Mouse (Mus musculus) hindbrain, postnatal 0 days (tissue): Measurements from ENCODE around the gene Rgs19. TPM values are rescaled to one million over a fixed set of nuclear protein-coding genes. Genes with fewer than 3 reads are reported as not detected.
A peak's percentile ranks its signal among the peaks of the same experiment; 100 is the strongest.

Experiments
- ATAC-seq: fragments of 200-750 bp; cut with Nextera tagmentation; 2 replicates; pipeline ENCODE4 v1.8.0; 2017; ENCODE audit warnings: mild to moderate bottlenecking, moderate TSS enrichment, moderate library complexity
- DNase-seq: peaks from one replicate; pipeline ENCODE4 v3.0.0-alpha.2; 2015; ENCODE audit warnings: low spot score
- H3K27ac ChIP-seq: fragments of 300-500 bp; sonication (generic); 2 replicates; pipeline ENCODE4 v1.5.1; 2014; ENCODE audit warnings: mild to moderate bottlenecking
- H3K27me3 ChIP-seq: fragments of 300-500 bp; sonication (generic); 2 replicates; pipeline ENCODE4 v1.6.1; 2014; ENCODE audit warnings: low read length, mixed read lengths; ENCODE audit not compliant: insufficient read depth
- H3K36me3 ChIP-seq: fragments of 300-500 bp; sonication (generic); 2 replicates; pipeline ENCODE4 v1.6.1; 2014; ENCODE audit warnings: low read length, mixed read lengths; ENCODE audit not compliant: insufficient read depth
- H3K4me1 ChIP-seq: fragments of 300-500 bp; sonication (generic); 2 replicates; pipeline ENCODE4 v1.6.1; 2014; ENCODE audit warnings: antibody characterized with exemption, low read length, mixed read lengths; ENCODE audit not compliant: insufficient read depth
- H3K4me2 ChIP-seq: fragments of 300-500 bp; sonication (generic); 2 replicates; pipeline ENCODE4 v1.6.1; 2014; ENCODE audit warnings: low read depth, mild to moderate bottlenecking, low read length, moderate library complexity, mixed read lengths
- H3K4me3 ChIP-seq: fragments of 300-500 bp; sonication (generic); 2 replicates; pipeline ENCODE4 v1.5.1; 2014; ENCODE audit warnings: low read length
- H3K9ac ChIP-seq: fragments of 300-500 bp; sonication (generic); replicated peaks from 2 replicates; pipeline ENCODE4 v1.6.1; 2014; ENCODE audit warnings: mild to moderate bottlenecking, low read length, moderate library complexity, mixed read lengths
- H3K9me3 ChIP-seq: fragments of 300-500 bp; sonication (generic); 2 replicates; pipeline ENCODE4 v1.6.1; 2016; ENCODE audit warnings: low read length, mixed read lengths
- CTCF ChIP-seq: IDR thresholded peaks from 2 replicates; pipeline ENCODE4 v1.5.1; 2016; ENCODE audit warnings: antibody characterized with exemption, control low read depth, low read depth
- WGBS: fragments of 180-500 bp; shearing (Covaris S2); extraction: QIAGEN DNeasy Blood & Tissue Kit; methylation state at CpG from one replicate; pipeline ENCODE4 v1.1.7; 2014; 5-methylcytosine and 5-hydroxymethylcytosine counted together
- polyA plus RNA-seq: library from polyadenylated mRNA; unstranded; fragments of >200 nt; fragmentation: Nextera tagmentation; extraction: Ambion mirVana; gene quantifications from 2 replicates; pipeline ENCODE4 v1.2.1, GENCODE M21; 2015
- total RNA-seq: library from RNA; depleted of rRNA; stranded (reverse); fragments of >200 nt; gene quantifications from 2 replicates; pipeline ENCODE4 v1.2.3, GENCODE M21; 2014

Gene Rgs19
- total and polyA plus RNA-seq, 2 experiments from 2014 or later, result 56.8 to 57.9 TPM

GRCm38 (mm10) chr2:181685686-181686085, 8.1 kb downstream of the Rgs19 start:
- no peak overlapping the region for H3K4me3 ChIP-seq
- no peaks in the 10 kb centered on the region for H3K4me1 ChIP-seq
- H3K9me3 ChIP-seq, result no peaks in the 10 kb centered on the region
- no peak for TF ChIP-seq CTCF
- H3K27me3 ChIP-seq, result no peaks in the 10 kb centered on the region
- no peak overlapping the region for H3K4me2 ChIP-seq
- no peak overlapping the region for H3K27ac ChIP-seq
- DNase-seq, result no peak
- H3K36me3 ChIP-seq, result peaks cover 39% of the 10 kb centered on the region
- no peak overlapping the region for H3K9ac ChIP-seq
- no peak for ATAC-seq
- WGBS, result 97% methylated on average over 4 of the region's 4 CpGs

DNA sequence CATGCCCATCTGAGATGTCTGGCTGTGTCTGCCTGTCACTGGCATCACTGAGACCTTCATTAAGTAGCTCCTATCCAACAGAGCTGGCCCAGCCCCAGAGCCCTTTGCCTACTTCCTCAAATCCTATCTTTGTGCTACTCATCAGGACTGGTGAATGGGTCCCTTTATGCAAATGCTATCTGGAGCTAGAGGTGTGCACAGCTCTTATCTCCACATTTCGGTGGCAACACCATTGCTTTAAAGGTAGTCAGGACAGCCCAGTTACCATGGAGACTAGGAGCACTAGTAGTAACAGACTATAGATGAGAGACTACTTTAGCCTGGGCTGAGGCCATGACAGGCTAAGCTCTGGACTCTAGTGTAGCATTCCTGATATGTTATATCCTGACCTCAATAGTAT, 9.1 kb downstream of the Rgs19 start:
- Histone ChIP-seq H3K4me1 (no peaks in the 10 kb centered on the region), H3K9me3 (no peaks in the 10 kb centered on the region), H3K9ac (no peak overlapping the region), H3K4me2 (no peak overlapping the region), H3K4me3 (no peak overlapping the region), H3K27ac (no peak overlapping the region), H3K27me3 (no peaks in the 10 kb centered on the region), H3K36me3 (peaks cover 38% of the 10 kb centered on the region)
- DNase-seq (no peak), ATAC-seq (no peak)
- TF ChIP-seq CTCF, result no peak
- WGBS, result 74% methylated on average over 1 of the region's 1 CpGs

DNA sequence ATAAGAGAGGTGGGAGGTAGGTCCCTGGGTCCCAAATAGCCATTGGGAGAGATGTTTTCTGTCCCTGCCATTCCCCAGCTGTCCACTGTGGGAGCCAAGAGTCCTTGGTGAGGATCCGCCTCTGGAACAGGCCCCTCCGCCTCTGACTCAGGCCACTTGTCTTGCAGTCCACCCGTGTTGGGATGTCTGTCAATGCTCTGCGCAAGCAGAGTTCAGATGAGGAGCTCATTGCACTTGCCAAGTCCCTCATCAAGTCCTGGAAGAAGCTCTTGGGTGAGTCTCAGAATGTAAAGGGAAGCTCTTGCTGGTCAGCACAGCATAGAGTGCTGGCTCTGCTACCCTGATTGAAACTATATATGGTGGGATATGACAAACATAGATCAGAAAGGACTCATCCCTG, 10.4 kb downstream of the Rgs19 start:
- H3K4me3 ChIP-seq, result no peak overlapping the region
- H3K9ac ChIP-seq, result no peak overlapping the region
- H3K9me3 ChIP-seq, result no peaks in the 10 kb centered on the region
- peaks cover 27% of the 10 kb centered on the region for H3K36me3 ChIP-seq
- no peak for ATAC-seq
- WGBS, result 66% methylated on average over 4 of the region's 4 CpGs
- TF ChIP-seq CTCF, result peak; percentile 39
- no peaks in the 10 kb centered on the region for H3K27me3 ChIP-seq
- DNase-seq, result no peak
- no peak overlapping the region for H3K27ac ChIP-seq
- H3K4me2 ChIP-seq, result no peak overlapping the region
- no peaks in the 10 kb centered on the region for H3K4me1 ChIP-seq

DNA sequence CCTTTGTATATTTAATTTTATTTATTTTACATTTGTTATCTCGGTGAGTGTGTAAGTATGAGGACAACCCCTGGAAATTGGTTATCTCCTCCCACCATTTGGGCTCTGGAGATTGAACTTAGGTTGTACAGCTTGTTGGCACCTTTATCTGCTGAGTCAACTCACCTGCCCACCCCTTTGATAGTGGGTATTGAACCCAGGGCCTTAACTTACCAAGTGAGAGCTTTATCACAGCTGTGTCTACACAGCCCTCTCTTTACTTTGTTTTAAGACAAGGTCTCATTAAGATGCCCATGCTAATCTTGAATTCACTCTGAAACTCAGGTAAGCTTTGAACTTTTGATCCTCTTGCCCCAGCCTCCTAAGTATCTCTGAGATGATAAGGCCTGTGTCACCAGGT, 11.8 kb downstream of the Rgs19 start:
- no peak for TF ChIP-seq CTCF
- no peak for DNase-seq
- Histone ChIP-seq H3K27ac (no peak overlapping the region), H3K4me2 (no peak overlapping the region; the same call in 1 of the 2 replicates), H3K4me3 (no peak overlapping the region), H3K9me3 (no peaks in the 10 kb centered on the region), H3K36me3 (peaks cover 13% of the 10 kb centered on the region; the same call in 1 of the 2 replicates), H3K9ac (no peak overlapping the region), H3K27me3 (no peaks in the 10 kb centered on the region), H3K4me1 (0 out of 2 replicates have a peak, but pooled peaks cover 2% of the 10 kb centered on the region)
- 93% methylated on average over 1 of the region's 1 CpGs for WGBS
- ATAC-seq, result no peak

GRCm38 (mm10) chr2:181680716-181681117, 13.1 kb downstream of the Rgs19 start:
- H3K9me3 ChIP-seq, result no peaks in the 10 kb centered on the region
- peaks cover under 1% of the 10 kb centered on the region; the same call in 1 of the 2 replicates for H3K36me3 ChIP-seq
- TF ChIP-seq CTCF, result no peak
- H3K27me3 ChIP-seq, result no peaks in the 10 kb centered on the region
- H3K4me2 ChIP-seq, result peak overlapping the region; percentile 99
- no peak for DNase-seq
- peak; percentile 13; the same call in 1 of the 2 replicates for ATAC-seq
- H3K4me1 ChIP-seq, result peaks cover 14% of the 10 kb centered on the region
- H3K27ac ChIP-seq, result peak overlapping the region; percentile 86
- peak overlapping the region; percentile 63 for H3K4me3 ChIP-seq
- 13% methylated on average over 7 of the region's 7 CpGs for WGBS
- H3K9ac ChIP-seq, result peak overlapping the region; percentile 89

GRCm38 (mm10) chr2:181679951-181680715, 13.6 kb downstream of the Rgs19 start, which contains the start of gene Tcea2:
Tcea2 (plus strand) TSS chr2:181680310.
- ATAC-seq (peak; percentile 61), DNase-seq (peak; percentile 85)
- Histone ChIP-seq H3K27ac (peak within 1 kb of the TSS; percentile 86), H3K9ac (peak within 1 kb of the TSS; percentile 89), H3K4me1 (peaks cover 19% of the 10 kb centered on the region), H3K4me3 (peak within 1 kb of the TSS; percentile 63), H3K36me3 (no peaks in the 10 kb centered on the region), H3K4me2 (peak within 1 kb of the TSS; percentile 99), H3K9me3 (no peaks in the 10 kb centered on the region), H3K27me3 (no peaks in the 10 kb centered on the region)
- TF ChIP-seq CTCF, result peak; percentile 44; the same call in 1 of the 2 replicates
- WGBS, result under 1% methylated on average over 60 of the region's 69 CpGs

- peak; percentile 79 for ATAC-seq
- H3K27ac ChIP-seq, result no peak overlapping the region
- WGBS, result 52% methylated on average over 1 of the region's 1 CpGs
- no peaks in the 10 kb centered on the region for H3K36me3 ChIP-seq
- H3K9ac ChIP-seq, result no peak overlapping the region
- H3K4me3 ChIP-seq, result no peak overlapping the region
- H3K27me3 ChIP-seq, result no peaks in the 10 kb centered on the region
- peaks cover 22% of the 10 kb centered on the region for H3K4me1 ChIP-seq
- no peaks in the 10 kb centered on the region for H3K9me3 ChIP-seq
- peak; percentile 91 for DNase-seq
- peak; percentile 98 for TF ChIP-seq CTCF
- H3K4me2 ChIP-seq, result no peak overlapping the region
Measured at GRCm38 (mm10) chr2:181678780-181679179, 15.0 kb downstream of the Rgs19 start.
